7 mouse cellular contexts compared by ENCODE assay signal in the genomic region with DNA sequence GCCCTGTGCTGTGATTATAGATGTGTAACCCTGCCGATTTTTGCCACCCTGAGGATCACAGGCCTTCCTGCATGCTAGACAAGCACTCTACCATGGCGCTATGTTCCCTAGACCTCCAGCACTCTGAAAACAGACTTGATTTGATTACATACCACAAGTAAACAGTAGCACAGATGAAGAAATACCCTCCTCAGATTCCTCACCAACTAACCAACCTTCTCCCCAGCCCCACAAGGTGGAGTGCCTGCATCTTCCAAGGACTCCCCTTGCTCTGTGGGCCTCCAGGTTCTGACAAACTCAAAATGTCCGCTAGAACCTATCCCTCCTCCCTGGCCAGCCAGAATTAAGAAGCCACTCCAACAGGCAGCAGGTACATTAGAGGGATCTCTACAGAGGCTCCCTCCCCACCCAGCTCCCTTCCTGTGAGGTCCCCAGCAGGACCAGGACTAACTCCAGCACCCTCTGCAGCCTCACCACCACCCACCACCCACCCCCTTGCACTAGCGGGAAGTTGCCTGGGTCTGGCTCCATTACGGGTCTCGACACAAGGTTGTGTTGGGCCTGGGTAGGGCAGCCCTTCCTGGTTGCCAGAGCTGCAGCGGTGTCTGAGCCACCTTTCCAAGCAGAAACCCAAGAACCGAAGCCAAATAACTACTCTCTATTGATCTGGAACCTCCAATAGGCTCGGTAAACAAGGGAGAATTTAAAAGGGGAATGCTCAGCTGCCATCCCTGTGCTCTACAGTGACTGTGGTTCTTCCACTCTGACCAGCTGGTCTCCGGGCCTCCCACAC. TPM values are rescaled to one million over a fixed set of nuclear protein-coding genes. Genes with fewer than 3 reads are reported as not detected.
DNase-seq lines count a peak whose midpoint lies in the region; ATAC-seq lines count a peak whose summit lies in the region.

No protein-coding gene starts in this region.

- peaks cover 6% of the 10 kb centered on the region; the same call in 1 of the 2 replicates for H3K9me3 ChIP-seq in megakaryocyte, embryonic 14.5 days
- H3K9me3 ChIP-seq in heart, embryonic 16.5 days (replicated peaks; ENCODE audit: control insufficient read depth, low read length): 0 out of 2 replicates have a peak, but pooled peaks cover 3% of the 10 kb centered on the region
- H3K9me3 ChIP-seq in liver, embryonic 15.5 days (replicated peaks): no peaks in the 10 kb centered on the region
- H3K9me3 ChIP-seq in stomach, embryonic 14.5 days (ENCODE audit: control insufficient read depth, low read depth, low read length): no peaks in the 10 kb centered on the region

- peak overlapping the region; percentile 52; the same call in 1 of the 2 replicates for H3K27ac ChIP-seq in heart, embryonic 16.5 days (ENCODE audit: low read length)
- peak overlapping the region; percentile 61; the same call in 1 of the 2 replicates for H3K27ac ChIP-seq in liver, embryonic 15.5 days (replicated peaks)
- peak overlapping the region; percentile 68; the same call in 1 of the 2 replicates for H3K27ac ChIP-seq in stomach, embryonic 14.5 days (ENCODE audit: low read length)

- H3K4me2 ChIP-seq in heart, embryonic 16.5 days (ENCODE audit: low read depth, low read length): peak overlapping the region; percentile 81
- peak overlapping the region; percentile 77 for H3K4me2 ChIP-seq in liver, embryonic 15.5 days
- peak overlapping the region; percentile 73 for H3K4me2 ChIP-seq in stomach, embryonic 14.5 days (replicated peaks; ENCODE audit: low read depth, low read length)

- H3K4me3 ChIP-seq in megakaryocyte, embryonic 14.5 days (replicated peaks): peak overlapping the region; percentile 95
- peak overlapping the region; percentile 63 for H3K4me3 ChIP-seq in heart, embryonic 16.5 days (ENCODE audit: low read length)
- peak overlapping the region; percentile 63 for H3K4me3 ChIP-seq in liver, embryonic 15.5 days (replicated peaks)
- peak overlapping the region; percentile 33 for H3K4me3 ChIP-seq in stomach, embryonic 14.5 days (ENCODE audit: low read depth, low read length)

- peak; percentile 22 for DNase-seq in brain, adult 2 months (ENCODE audit: low read depth, low spot score)
- DNase-seq in adipocyte (ENCODE audit: low spot score): no peak

- ATAC-seq in megakaryocyte, adult 5-6 weeks (ENCODE audit: poor library complexity, severe bottlenecking): no peak
- ATAC-seq in heart, embryonic 16.5 days (replicated peaks; ENCODE audit: extremely low read depth, insufficient read depth, low FRiP score): peak; percentile 20; the same call in 1 of the 2 replicates
- peak; percentile 14 for ATAC-seq in liver, embryonic 15.5 days (ENCODE audit: insufficient read depth)
- peak; percentile 15; the same call in 1 of the 2 replicates for ATAC-seq in stomach, embryonic 14.5 days (ENCODE audit: insufficient number of reproducible peaks, insufficient read depth, low FRiP score, low read depth)

- H3K4me1 ChIP-seq in megakaryocyte, embryonic 14.5 days: peaks cover 61% of the 10 kb centered on the region
- peaks cover 10% of the 10 kb centered on the region; the same call in 1 of the 2 replicates for H3K4me1 ChIP-seq in heart, embryonic 16.5 days (ENCODE audit: control insufficient read depth, insufficient read depth, low read length)
- H3K4me1 ChIP-seq in liver, embryonic 15.5 days (replicated peaks): peaks cover 44% of the 10 kb centered on the region
- peaks cover 12% of the 10 kb centered on the region for H3K4me1 ChIP-seq in stomach, embryonic 14.5 days (ENCODE audit: control insufficient read depth, insufficient read depth, low read length)

- 18% methylated on average over 10 of the region's 10 CpGs for WGBS in heart, embryonic 16.5 days
- WGBS in liver, embryonic 15.5 days (ENCODE audit: insufficient replicate concordance): 15% methylated on average over 10 of the region's 10 CpGs
- 14% methylated on average over 10 of the region's 10 CpGs for WGBS in stomach, embryonic 14.5 days

- H3K27me3 ChIP-seq in megakaryocyte, embryonic 14.5 days (replicated peaks): peaks cover 47% of the 10 kb centered on the region
- no peaks in the 10 kb centered on the region for H3K27me3 ChIP-seq in heart, embryonic 16.5 days (ENCODE audit: control insufficient read depth, insufficient read depth, low read length)
- peaks cover 28% of the 10 kb centered on the region for H3K27me3 ChIP-seq in liver, embryonic 15.5 days
- no peaks in the 10 kb centered on the region for H3K27me3 ChIP-seq in stomach, embryonic 14.5 days (ENCODE audit: control insufficient read depth, insufficient read depth, low read length)

- H3K36me3 ChIP-seq in megakaryocyte, embryonic 14.5 days (replicated peaks; ENCODE audit: low read length): no peaks in the 10 kb centered on the region
- H3K36me3 ChIP-seq in heart, embryonic 16.5 days (ENCODE audit: control insufficient read depth, insufficient read depth): no peaks in the 10 kb centered on the region
- no peaks in the 10 kb centered on the region for H3K36me3 ChIP-seq in liver, embryonic 15.5 days (replicated peaks)
- H3K36me3 ChIP-seq in stomach, embryonic 14.5 days (ENCODE audit: control insufficient read depth, insufficient read depth, low read length): no peaks in the 10 kb centered on the region

- H3K9ac ChIP-seq in heart, embryonic 16.5 days (ENCODE audit: low read length): peak overlapping the region; percentile 81
- H3K9ac ChIP-seq in liver, embryonic 15.5 days: peak overlapping the region; percentile 57
- H3K9ac ChIP-seq in stomach, embryonic 14.5 days (replicated peaks; ENCODE audit: low read depth, low read length): peak overlapping the region; percentile 62

RNA-seq across cellular contexts. Expression of gene Acbd3, which starts 41.9 kb away (rescaled TPM):
- 1.4 and 3.6 TPM in 2 replicates for polyA plus RNA-seq in megakaryocyte, embryonic 14.5 days (2012; ENCODE audit: insufficient read depth, low replicate concordance)
- 25.2 and 27.1 TPM in 2 replicates for total RNA-seq in megakaryocyte, adult 5-6 weeks (2015)
- 49.8 and 52.4 TPM in 2 replicates for total RNA-seq in megakaryocyte, adult 5-6 weeks (2017)
- 18.3 and 19.2 TPM in 2 replicates for polyA plus RNA-seq in heart, embryonic 16.5 days (2015; fragmentation: Nextera tagmentation; extraction: Ambion mirVana)
- polyA plus RNA-seq in liver, embryonic 15.5 days (2015; fragmentation: Nextera tagmentation; extraction: Ambion mirVana): 7.6 and 8.3 TPM in 2 replicates
- 29.4 and 29.6 TPM in 2 replicates for polyA plus RNA-seq in stomach, embryonic 14.5 days (2014; fragmentation: Nextera tagmentation; extraction: Ambion mirVana)

RNA-seq across cellular contexts. Expression of gene H3f3a, which starts 46.0 kb away (rescaled TPM):
- polyA plus RNA-seq in megakaryocyte, embryonic 14.5 days (2012; ENCODE audit: insufficient read depth, low replicate concordance): 752 and 2,061 TPM in 2 replicates
- total RNA-seq in megakaryocyte, adult 5-6 weeks (2015): 3,482 and 3,921 TPM in 2 replicates
- total RNA-seq in megakaryocyte, adult 5-6 weeks (2017): 2,689 and 3,338 TPM in 2 replicates
- 1,475 and 1,571 TPM in 2 replicates for polyA plus RNA-seq in heart, embryonic 16.5 days (2015; fragmentation: Nextera tagmentation; extraction: Ambion mirVana)
- 2,115 and 2,296 TPM in 2 replicates for polyA plus RNA-seq in liver, embryonic 15.5 days (2015; fragmentation: Nextera tagmentation; extraction: Ambion mirVana)
- polyA plus RNA-seq in stomach, embryonic 14.5 days (2014; fragmentation: Nextera tagmentation; extraction: Ambion mirVana): 2,483 and 2,506 TPM in 2 replicates

Comparison
In these comparisons a context has a peak if more than half of its experiments do, and no peak if none do; other contexts are left out.
1. H3K4me3 ChIP-seq: peak in every context shown above with its lines; median percentile 95 in megakaryocyte, embryonic 14.5 days; 63 in heart, embryonic 16.5 days; 63 in liver, embryonic 15.5 days; 33 in stomach, embryonic 14.5 days.